Mouse (Mus musculus): ENCODE measurements around the gene Chrna5. TPM values are rescaled to one million over a fixed set of nuclear protein-coding genes. Genes with fewer than 3 reads are reported as not detected.

Chrna5 gene
- polyA plus RNA-seq, 1 experiment: not detected

DNA sequence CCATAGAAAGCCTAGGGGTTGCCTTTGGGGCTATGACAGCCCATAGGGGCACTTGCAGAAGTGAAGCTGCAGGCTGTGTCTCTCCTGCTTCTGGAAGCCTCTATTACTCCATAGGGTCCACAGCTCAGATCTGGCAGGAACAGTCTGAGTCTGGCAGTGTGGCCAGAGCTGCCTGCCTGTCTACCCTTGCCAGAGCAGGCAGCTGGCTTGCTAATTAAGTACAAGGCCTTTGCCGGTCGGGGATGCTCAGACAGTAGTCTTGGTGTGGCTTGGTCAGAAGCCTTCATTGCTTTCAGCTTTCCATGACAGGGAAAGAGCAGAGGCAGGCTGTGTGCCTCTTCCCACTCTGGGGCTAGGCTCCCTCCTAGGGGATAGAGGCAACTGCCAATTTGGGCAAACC lies 60.7 kb downstream of the Chrna5 start:
- TF ChIP-seq CTCF (conservative IDR thresholded peaks at IDR 0.05; ENCODE audit: insufficient read depth, insufficient read length, low read depth, low read length): no peak
- TF ChIP-seq POLR2A (IDR thresholded peaks at IDR 0.05; ENCODE audit: low read depth, low read length): no peak
- H3K27me3 ChIP-seq (replicated peaks; ENCODE audit: control insufficient read depth, insufficient read depth, low read length): no peaks in the 10 kb centered on the region
- H3K27ac ChIP-seq (ENCODE audit: insufficient read depth, low read depth, low read length): no peak overlapping the region
- H3K36me3 ChIP-seq (ENCODE audit: control insufficient read depth, insufficient read depth, low read length): no peaks in the 10 kb centered on the region
- no peak for DNase-seq
- H3K4me1 ChIP-seq (ENCODE audit: control insufficient read depth, insufficient read depth, low read length): no peaks in the 10 kb centered on the region
- WGBS: 82% methylated on average over 2 of the region's 2 CpGs
- no peak overlapping the region for H3K4me3 ChIP-seq (ENCODE audit: insufficient read depth, low read depth, low read length)

DNA sequence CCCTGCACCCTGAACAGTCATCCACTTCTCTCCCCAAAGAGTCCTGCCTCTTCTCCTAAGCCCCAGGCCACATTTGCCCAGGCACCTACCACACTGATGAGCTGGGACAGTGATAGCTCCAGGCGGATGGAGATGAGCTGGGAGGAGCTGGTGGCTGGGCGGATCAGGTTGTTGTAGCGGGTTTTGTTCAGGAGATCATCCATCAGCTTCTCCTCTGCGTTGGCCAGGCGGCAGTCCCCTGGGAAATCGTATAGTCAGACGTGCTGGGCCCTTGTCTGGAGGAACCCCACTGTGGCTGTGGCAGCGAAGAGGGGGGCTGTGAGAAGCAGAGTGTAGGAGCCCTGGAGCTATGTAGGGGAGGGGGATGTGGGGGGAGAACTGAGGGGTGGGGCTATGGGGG lies 63.0 kb downstream of the Chrna5 start:
- H3K27me3 ChIP-seq (replicated peaks; ENCODE audit: control insufficient read depth, insufficient read depth, low read length): no peaks in the 10 kb centered on the region

DNA sequence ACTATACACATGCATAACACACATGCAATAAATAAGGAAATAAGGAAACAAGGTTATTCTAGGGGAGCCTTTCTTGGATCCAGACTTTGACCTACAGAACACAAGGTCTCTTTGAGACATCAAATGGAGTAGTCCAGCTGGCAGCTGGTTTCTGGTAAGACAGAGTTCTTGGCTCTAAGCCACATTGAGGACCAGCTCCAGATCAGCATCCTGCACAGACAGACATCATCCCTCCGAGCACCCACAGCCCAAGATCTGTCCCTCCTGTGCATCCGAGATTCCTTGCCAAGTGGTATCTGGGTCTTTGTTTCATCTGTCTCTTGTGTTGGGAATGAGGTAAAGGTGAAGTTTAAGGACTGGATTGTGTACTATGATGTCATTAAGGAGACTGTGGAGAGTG lies 64.3 kb downstream of the Chrna5 start:
- no peaks in the 10 kb centered on the region for H3K4me1 ChIP-seq (ENCODE audit: control insufficient read depth, insufficient read depth, low read length)
- TF ChIP-seq CTCF (conservative IDR thresholded peaks at IDR 0.05; ENCODE audit: insufficient read depth, insufficient read length, low read depth, low read length) (no peak), POLR2A (IDR thresholded peaks at IDR 0.05; ENCODE audit: low read depth, low read length) (no peak)
- no peak overlapping the region for H3K27ac ChIP-seq (ENCODE audit: insufficient read depth, low read depth, low read length)
- no peaks in the 10 kb centered on the region for H3K36me3 ChIP-seq (ENCODE audit: control insufficient read depth, insufficient read depth, low read length)
- WGBS: 59% methylated on average over 2 of the region's 2 CpGs
- DNase-seq: no peak
- no peak overlapping the region for H3K4me3 ChIP-seq (ENCODE audit: insufficient read depth, low read depth, low read length)
- H3K27me3 ChIP-seq (replicated peaks; ENCODE audit: control insufficient read depth, insufficient read depth, low read length): no peaks in the 10 kb centered on the region

More for the DNA sequence above, 63.0 kb downstream of the Chrna5 start:
- Histone ChIP-seq H3K4me3 (ENCODE audit: insufficient read depth, low read depth, low read length) (no peak overlapping the region), H3K36me3 (ENCODE audit: control insufficient read depth, insufficient read depth, low read length) (no peaks in the 10 kb centered on the region), H3K4me1 (ENCODE audit: control insufficient read depth, insufficient read depth, low read length) (no peaks in the 10 kb centered on the region), H3K27ac (ENCODE audit: insufficient read depth, low read depth, low read length) (no peak overlapping the region)
- WGBS: 53% methylated on average over 8 of the region's 8 CpGs
- no peak for TF ChIP-seq POLR2A (IDR thresholded peaks at IDR 0.05; ENCODE audit: low read depth, low read length)
- no peak for TF ChIP-seq CTCF (conservative IDR thresholded peaks at IDR 0.05; ENCODE audit: insufficient read depth, insufficient read length, low read depth, low read length)
- DNase-seq: no peak

DNA sequence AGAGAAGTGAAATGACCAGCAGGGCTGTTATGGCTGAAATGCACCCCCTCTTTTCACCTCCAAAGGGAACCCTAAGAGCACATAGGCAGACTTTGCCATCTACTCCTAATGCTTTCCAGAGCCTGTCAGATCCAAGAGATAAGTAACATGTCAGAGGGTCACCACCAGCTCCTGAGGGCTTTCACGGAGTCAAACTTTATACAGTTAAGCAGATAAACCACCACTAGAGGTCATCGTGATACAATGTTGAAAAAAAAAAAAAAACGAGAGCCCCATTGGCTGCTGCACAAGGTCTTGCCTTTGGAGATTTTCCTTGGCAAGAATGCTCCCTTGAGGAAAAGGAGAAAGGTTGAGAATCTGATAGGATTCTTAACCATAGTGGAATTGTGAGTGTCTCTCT lies 66.1 kb downstream of the Chrna5 start:
- Histone ChIP-seq H3K4me3 (ENCODE audit: insufficient read depth, low read depth, low read length) (no peak overlapping the region), H3K27ac (ENCODE audit: insufficient read depth, low read depth, low read length) (no peak overlapping the region), H3K36me3 (ENCODE audit: control insufficient read depth, insufficient read depth, low read length) (no peaks in the 10 kb centered on the region), H3K27me3 (replicated peaks; ENCODE audit: control insufficient read depth, insufficient read depth, low read length) (no peaks in the 10 kb centered on the region), H3K4me1 (ENCODE audit: control insufficient read depth, insufficient read depth, low read length) (no peaks in the 10 kb centered on the region)
- no peak for DNase-seq
- 2% methylated on average over 3 of the region's 3 CpGs for WGBS
- TF ChIP-seq POLR2A (IDR thresholded peaks at IDR 0.05; ENCODE audit: low read depth, low read length): no peak
- no peak for TF ChIP-seq CTCF (conservative IDR thresholded peaks at IDR 0.05; ENCODE audit: insufficient read depth, insufficient read length, low read depth, low read length)

- 2% methylated on average over 23 of the region's 23 CpGs for WGBS
- Histone ChIP-seq H3K36me3 (ENCODE audit: control insufficient read depth, insufficient read depth, low read length) (no peaks in the 10 kb centered on the region), H3K27me3 (replicated peaks; ENCODE audit: control insufficient read depth, insufficient read depth, low read length) (no peaks in the 10 kb centered on the region), H3K4me3 (ENCODE audit: insufficient read depth, low read depth, low read length) (peak within 1 kb of the TSS; percentile 15; the same call in 1 of the 2 replicates), H3K4me1 (ENCODE audit: control insufficient read depth, insufficient read depth, low read length) (no peaks in the 10 kb centered on the region), H3K27ac (ENCODE audit: insufficient read depth, low read depth, low read length) (no peak within 1 kb of the TSS)
- no peak for DNase-seq
- TF ChIP-seq CTCF (conservative IDR thresholded peaks at IDR 0.05; ENCODE audit: insufficient read depth, insufficient read length, low read depth, low read length) (no peak), POLR2A (IDR thresholded peaks at IDR 0.05; ENCODE audit: low read depth, low read length) (no peak)
Observed at GRCm38 (mm10) chr9:55048211-55048880, 67.7 kb downstream of the Chrna5 start, which contains the start of gene Chrnb4. TSS of gene Chrnb4 (minus strand) at chr9:55048779.

- Histone ChIP-seq H3K4me1 (ENCODE audit: control insufficient read depth, insufficient read depth, low read length) (no peaks in the 10 kb centered on the region), H3K4me3 (ENCODE audit: insufficient read depth, low read depth, low read length) (no peak overlapping the region), H3K27me3 (replicated peaks; ENCODE audit: control insufficient read depth, insufficient read depth, low read length) (no peaks in the 10 kb centered on the region), H3K36me3 (ENCODE audit: control insufficient read depth, insufficient read depth, low read length) (no peaks in the 10 kb centered on the region), H3K27ac (ENCODE audit: insufficient read depth, low read depth, low read length) (no peak overlapping the region)
- 67% methylated on average over 2 of the region's 2 CpGs for WGBS
- TF ChIP-seq CTCF (conservative IDR thresholded peaks at IDR 0.05; ENCODE audit: insufficient read depth, insufficient read length, low read depth, low read length): no peak
- no peak for TF ChIP-seq POLR2A (IDR thresholded peaks at IDR 0.05; ENCODE audit: low read depth, low read length)
- DNase-seq: peak; percentile 30
Observed at GRCm38 (mm10) chr9:55055386-55055930, 74.8 kb downstream of the Chrna5 start.

Other genes starting within 250 kb of the Chrna5 start
- gene Wdr61, start 246.4 kb upstream of the Chrna5 start, polyA plus RNA-seq (2012; rRNA removed): 43.0 and 51.9 TPM in 2 replicates
- gene Crabp1, start 216.1 kb upstream of the Chrna5 start, polyA plus RNA-seq (2012; rRNA removed): 0.29 and 1.1 TPM in 2 replicates
- gene Ireb2, start 117.1 kb upstream of the Chrna5 start, polyA plus RNA-seq (2012; rRNA removed): 8.6 and 10.0 TPM in 2 replicates
- gene Hykk, start 63.6 kb upstream of the Chrna5 start, polyA plus RNA-seq (2012; rRNA removed): 31.2 and 39.7 TPM in 2 replicates
- gene Psma4, start 30.1 kb upstream of the Chrna5 start, polyA plus RNA-seq (2012; rRNA removed): 89.3 and 121 TPM in 2 replicates
- not detected in 2 replicates for gene AY074887, start 29.9 kb upstream of the Chrna5 start, polyA plus RNA-seq (2012; rRNA removed)
- 0.42 and 2.1 TPM in 2 replicates for gene Chrna3, start 45.7 kb downstream of the Chrna5 start, polyA plus RNA-seq (2012; rRNA removed)
- 0.43 and 1.4 TPM in 2 replicates for gene Chrnb4, start 67.9 kb downstream of the Chrna5 start, polyA plus RNA-seq (2012; rRNA removed)
- 10.7 and 11.1 TPM in 2 replicates for gene Ube2q2, start 168.0 kb downstream of the Chrna5 start, polyA plus RNA-seq (2012; rRNA removed)
- 26.4 and 27.7 TPM in 2 replicates for gene Fbxo22, start 228.0 kb downstream of the Chrna5 start, polyA plus RNA-seq (2012; rRNA removed)